Mouse (Mus musculus): Measurements from ENCODE around the gene Maff.

Gene Maff

GRCm38 (mm10) chr15:79400134-79400974 lies 53.9 kb downstream of the Maff start:
- no peak for DNase-seq

GRCm38 (mm10) chr15:79400975-79401365 lies 54.5 kb downstream of the Maff start:
- DNase-seq: no peak

GRCm38 (mm10) chr15:79402176-79402575 lies 55.8 kb downstream of the Maff start:
- peak; percentile 39 for DNase-seq

GRCm38 (mm10) chr15:79402836-79403762 lies 56.7 kb downstream of the Maff start, which contains the start of gene Tmem184b:
Gene Tmem184b (minus strand): TSS chr15:79403569.
- DNase-seq: peak; percentile 90

GRCm38 (mm10) chr15:79403763-79404210 lies 57.4 kb downstream of the Maff start:
- DNase-seq: peak; percentile 32

GRCm38 (mm10) chr15:79404277-79404676 lies 57.9 kb downstream of the Maff start:
- no peak for DNase-seq

GRCm38 (mm10) chr15:79406564-79406963 lies 60.1 kb downstream of the Maff start:
- DNase-seq: no peak

All from retina, postnatal 1 day (tissue).